Mouse (Mus musculus) cerebellum, adult 11 months (tissue): ENCODE data around the gene Zfp184.

ENCODE experiments used
- DNase-seq: peaks from one replicate; pipeline ENCODE4 v3.0.0; 2022

The Zfp184 gene

GRCm38 (mm10) chr13:21923417-21923816 lies 21.5 kb upstream of the Zfp184 start:
- no peak for DNase-seq

- DNase-seq, result no peak
Observed at GRCm38 (mm10) chr13:21924734-21925335, 20.1 kb upstream of the Zfp184 start.

GRCm38 (mm10) chr13:21930981-21931380 lies 13.9 kb upstream of the Zfp184 start:
- no peak for DNase-seq

DNA sequence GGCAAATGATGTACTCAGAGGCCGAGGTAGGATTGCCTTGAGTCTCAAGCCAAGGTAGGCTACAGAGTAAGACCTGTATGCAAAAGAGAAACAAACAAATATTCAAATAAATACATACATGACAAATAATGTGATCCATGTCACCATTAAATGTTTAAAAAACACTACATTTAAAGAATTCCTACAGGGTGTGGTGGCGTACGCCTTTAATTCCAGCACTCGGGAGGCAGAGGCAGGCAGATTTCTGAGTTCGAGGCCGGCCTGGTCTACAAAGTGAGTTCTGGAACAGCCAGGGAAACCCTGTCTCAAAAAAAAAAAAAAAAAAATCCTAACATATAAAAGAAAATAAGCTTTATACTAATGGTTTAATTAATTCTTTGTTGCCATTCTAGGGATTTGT lies 13.2 kb upstream of the Zfp184 start:
- no peak for DNase-seq

- DNase-seq, result no peak
Observed at GRCm38 (mm10) chr13:21933626-21934548, 11.0 kb upstream of the Zfp184 start.

GRCm38 (mm10) chr13:21934982-21935791 lies 9.7 kb upstream of the Zfp184 start:
- DNase-seq, result peak; percentile 25

- DNase-seq, result no peak
Observed at GRCm38 (mm10) chr13:21935833-21936232, 9.1 kb upstream of the Zfp184 start.

- no peak for DNase-seq
Observed at GRCm38 (mm10) chr13:21936968-21937367, 7.9 kb upstream of the Zfp184 start.

- DNase-seq, result peak; percentile 67
Observed at GRCm38 (mm10) chr13:21940213-21940612, 4.7 kb upstream of the Zfp184 start.

- peak; percentile 74 for DNase-seq
Observed at GRCm38 (mm10) chr13:21940811-21941321, 4.0 kb upstream of the Zfp184 start.

- DNase-seq, result no peak
Observed at GRCm38 (mm10) chr13:21943644-21944043, 1.2 kb upstream of the Zfp184 start.

DNA sequence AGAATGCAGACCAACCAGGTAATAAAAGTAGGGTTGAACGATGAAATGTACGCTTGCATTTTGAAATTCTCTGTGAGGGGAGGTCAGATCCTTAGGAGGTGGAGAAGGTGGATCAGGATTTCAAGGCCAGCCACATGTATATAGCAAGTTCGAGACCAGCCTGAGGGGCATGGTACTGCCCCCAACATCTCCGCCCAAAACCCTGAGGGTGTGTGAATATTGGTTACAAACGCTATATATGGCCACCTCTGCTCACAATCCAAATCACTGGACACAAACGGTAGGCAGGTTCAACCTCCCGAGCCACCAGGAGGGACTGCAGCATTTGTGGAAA lies 335 bp upstream of the Zfp184 start:
- no peak for DNase-seq

GRCm38 (mm10) chr13:21969269-21969668 lies 24.4 kb downstream of the Zfp184 start:
- no peak for DNase-seq

DNA sequence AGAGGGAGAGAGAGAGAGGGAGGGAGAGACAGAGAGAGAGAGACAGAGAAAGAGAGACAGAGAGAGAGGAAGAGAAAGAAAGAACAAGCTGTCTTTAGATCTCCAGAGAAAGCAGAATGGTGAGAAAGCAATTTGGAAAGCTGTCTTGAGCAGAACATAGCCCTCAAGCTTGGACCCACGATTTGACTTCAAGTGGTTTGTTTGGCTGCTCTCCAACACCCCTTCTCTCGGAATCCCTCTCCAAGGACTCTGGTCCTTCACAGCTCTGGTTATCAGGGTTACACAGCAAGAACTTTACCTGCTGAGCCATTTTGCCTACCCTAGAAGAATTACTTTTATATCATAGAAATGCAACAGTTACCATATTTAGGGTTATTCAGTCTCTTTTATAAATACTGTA lies 24.9 kb downstream of the Zfp184 start:
- DNase-seq, result no peak

DNA sequence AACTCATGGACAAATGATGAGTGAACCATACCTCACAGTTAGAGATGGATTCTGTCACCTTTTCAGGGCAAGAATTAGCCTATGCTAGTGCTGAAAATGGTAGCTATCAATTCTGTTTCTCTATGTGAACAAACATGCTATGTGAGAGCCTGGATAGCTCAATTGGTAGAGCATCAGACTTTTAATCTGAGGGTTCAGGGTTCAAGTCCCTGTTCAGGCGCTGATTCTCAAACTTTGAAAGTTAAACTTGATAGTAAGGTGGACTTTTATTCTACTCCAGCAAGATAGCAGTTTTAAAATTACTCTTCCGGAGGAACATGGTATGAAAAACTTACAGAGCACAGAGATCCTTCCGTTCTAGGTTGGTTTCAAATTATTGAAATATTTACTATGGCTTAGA lies 26.7 kb downstream of the Zfp184 start:
- no peak for DNase-seq

- peak; percentile 89 for DNase-seq
Observed at GRCm38 (mm10) chr13:21974221-21974725, 29.4 kb downstream of the Zfp184 start.

- DNase-seq, result peak; percentile 70
Observed at GRCm38 (mm10) chr13:21974726-21975473, 30.0 kb downstream of the Zfp184 start.

DNA sequence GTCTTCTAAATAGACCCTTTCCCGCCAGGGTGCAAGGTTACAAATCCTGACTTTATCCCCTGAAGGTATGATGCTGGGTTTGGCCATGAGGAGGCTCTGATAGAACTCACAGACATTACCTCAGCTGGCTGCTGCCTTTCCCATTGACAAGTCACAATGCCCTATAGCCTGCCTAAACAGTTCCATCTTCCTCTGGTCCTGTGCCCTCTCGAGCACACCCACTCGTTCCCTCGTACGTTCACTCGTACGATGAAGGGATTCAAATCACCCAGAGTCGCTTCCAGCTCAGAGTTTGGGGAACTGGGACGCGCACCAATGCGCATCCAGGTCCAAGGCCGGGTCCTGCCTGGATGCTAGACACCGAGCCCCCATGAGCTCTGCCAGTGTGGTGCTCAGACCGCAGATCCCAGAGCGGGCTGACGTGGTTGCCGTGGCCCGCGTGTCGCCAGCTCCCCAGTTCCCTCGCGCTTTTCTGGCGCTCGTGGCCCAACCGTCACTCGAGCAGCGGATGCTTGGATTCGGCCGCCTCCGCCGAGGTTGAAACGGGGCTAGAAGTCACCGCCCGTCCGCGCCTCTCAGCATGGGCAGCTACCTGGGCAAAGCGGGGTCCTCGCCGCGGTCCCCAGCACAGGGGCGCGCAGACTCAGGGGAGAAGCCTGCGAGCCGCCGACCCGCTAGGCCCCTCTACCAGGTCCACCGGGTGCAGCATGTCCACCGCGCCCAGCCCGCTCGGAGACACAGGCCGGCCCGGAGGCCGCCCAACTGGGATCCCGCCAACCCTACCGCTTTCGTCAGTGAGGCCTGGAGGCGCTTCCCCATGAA lies 36.3 kb downstream of the Zfp184 start, which contains the start of gene Pom121l2:
TSS of gene Pom121l2 (plus strand) at position 214 of the 822 bp plus-strand sequence.
- DNase-seq, result peak; percentile 38

- no peak for DNase-seq
Observed at GRCm38 (mm10) chr13:21981803-21982193, 36.9 kb downstream of the Zfp184 start.

DNA sequence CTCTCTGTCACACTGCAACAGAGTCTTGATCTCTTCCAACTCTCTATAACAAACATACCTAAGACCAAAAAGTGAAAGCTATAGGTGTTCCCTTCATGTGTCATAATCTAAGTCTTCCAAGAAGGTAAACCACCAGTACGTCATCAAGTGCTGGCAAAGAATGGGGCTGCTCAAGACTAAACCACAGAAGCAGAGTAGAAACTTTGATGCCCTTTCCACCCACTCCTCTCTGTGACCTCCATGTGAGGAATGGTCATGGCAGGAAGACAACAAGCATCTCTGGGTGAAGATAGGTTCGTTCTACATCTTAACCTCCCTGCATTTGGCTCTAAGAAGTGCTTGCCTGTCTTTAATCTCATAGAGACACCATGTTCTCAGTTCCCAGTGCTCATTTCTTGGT lies 39.6 kb downstream of the Zfp184 start:
- DNase-seq, result no peak

GRCm38 (mm10) chr13:21992550-21992949 lies 47.7 kb downstream of the Zfp184 start:
- DNase-seq, result no peak
